Mouse (Mus musculus) MEL (cell line): Measurements from ENCODE around the gene Kctd17. TPM values are rescaled to one million over a fixed set of nuclear protein-coding genes. Genes with fewer than 3 reads are reported as not detected.

ENCODE experiments used
- DNase-seq: peaks from one replicate; pipeline ENCODE4 v3.0.0; 2011; ENCODE audit warnings: low read depth, low spot score
- H3K27ac ChIP-seq: 2 replicates; pipeline ENCODE4 v1.5.1; 2012; ENCODE audit warnings: low read depth, mild to moderate bottlenecking, control low read depth, low read length, moderate library complexity; ENCODE audit not compliant: control insufficient read depth
- H3K27me3 ChIP-seq, 2 experiments: fragments of 150-350 bp in 1 of 2; sonication (generic) in 1 of 2; 2 replicates each; pipeline ENCODE4 v1.6.1; 2012; ENCODE audit warnings: low read length in 2 of 2, mild to moderate bottlenecking in 2 of 2, improper control_type of control experiment in 1 of 2, moderate library complexity in 1 of 2; ENCODE audit not compliant: insufficient read depth in 2 of 2, control insufficient read depth in 1 of 2
- H3K36me3 ChIP-seq, 2 experiments: 2 replicates each; pipeline ENCODE4 v1.6.1; 2012 to 2014; ENCODE audit warnings: low read length in 2 of 2, improper control_type of control experiment in 1 of 2, inconsistent platforms in 1 of 2, mild to moderate bottlenecking in 1 of 2; ENCODE audit not compliant: insufficient read depth in 2 of 2, control insufficient read depth in 1 of 2
- H3K4me1 ChIP-seq, 2 experiments: fragments of 150-350 bp in 1 of 2; sonication (generic) in 1 of 2; 2 replicates each; pipeline ENCODE4 v1.6.1; 2012; ENCODE audit warnings: low read length in 2 of 2, improper control_type of control experiment in 1 of 2, mild to moderate bottlenecking in 1 of 2; ENCODE audit not compliant: insufficient read depth in 2 of 2, control insufficient read depth in 1 of 2
- H3K4me3 ChIP-seq, 2 experiments: fragments of 150-350 bp in 1 of 2; sonication (generic) in 1 of 2; 2 replicates each; pipeline ENCODE4 v1.5.1; 2012; ENCODE audit warnings: low read depth in 2 of 2, low read length in 2 of 2, mild to moderate bottlenecking in 2 of 2, moderate library complexity in 2 of 2, control low read depth in 1 of 2, improper control_type of control experiment in 1 of 2; ENCODE audit not compliant: control insufficient read depth in 1 of 2, insufficient read depth in 1 of 2
- H3K79me2 ChIP-seq: 2 replicates; pipeline ENCODE4 v1.6.1; 2012; ENCODE audit warnings: mild to moderate bottlenecking, low read length, moderate library complexity; ENCODE audit not compliant: control insufficient read depth, poor library complexity, insufficient read depth
- H3K9ac ChIP-seq: 2 replicates; pipeline ENCODE4 v1.6.1; 2012; ENCODE audit warnings: low read depth, mild to moderate bottlenecking, control low read depth, low read length, moderate library complexity; ENCODE audit not compliant: control insufficient read depth, poor library complexity, severe bottlenecking
- H3K9me3 ChIP-seq: fragments of 150-350 bp; sonication (generic); replicated peaks from 2 replicates; pipeline ENCODE4 v1.6.1; 2012; ENCODE audit warnings: mild to moderate bottlenecking, low read length, improper control_type of control experiment, moderate library complexity; ENCODE audit not compliant: insufficient read depth
- CHD2 ChIP-seq: IDR thresholded peaks from 2 replicates; pipeline ENCODE4 v1.6.1; 2011; ENCODE audit warnings: low read length, improper control_type of control experiment
- CTCF ChIP-seq, 3 experiments: IDR thresholded peaks in 2 of 3; conservative IDR thresholded peaks in 1 of 3; 2 replicates each; pipeline ENCODE4 v1.5.1; 2011 to 2012; ENCODE audit warnings: low read length in 3 of 3, low read depth in 2 of 3, mild to moderate bottlenecking in 2 of 3, improper control_type of control experiment in 1 of 3, inconsistent platforms in 1 of 3, mixed read lengths in 1 of 3, moderate library complexity in 1 of 3; ENCODE audit not compliant: control insufficient read depth in 1 of 3, insufficient read depth in 1 of 3, poor library complexity in 1 of 3, severe bottlenecking in 1 of 3
- E2F4 ChIP-seq: IDR thresholded peaks from 2 replicates; pipeline ENCODE4 v1.6.1; 2011; ENCODE audit warnings: low read depth, low read length, improper control_type of control experiment, borderline replicate concordance
- ETS1 ChIP-seq: IDR thresholded peaks from 2 replicates; pipeline ENCODE4 v1.6.1; 2012; ENCODE audit warnings: low read depth, mild to moderate bottlenecking, inconsistent platforms, low read length, improper control_type of control experiment, moderate library complexity
- GABPA ChIP-seq: IDR thresholded peaks from 2 replicates; pipeline ENCODE4 v1.6.1; 2012; ENCODE audit warnings: low read depth, mild to moderate bottlenecking, inconsistent platforms, low read length, improper control_type of control experiment, moderate library complexity
- GATA1 ChIP-seq: IDR thresholded peaks from 2 replicates; pipeline ENCODE4 v1.6.1; 2011; ENCODE audit warnings: low read depth, low read length, improper control_type of control experiment
- MAFK ChIP-seq: IDR thresholded peaks from 2 replicates; pipeline ENCODE4 v1.6.1; 2011; ENCODE audit warnings: low read depth, mild to moderate bottlenecking, low read length, improper control_type of control experiment, borderline replicate concordance
- MYB ChIP-seq: IDR thresholded peaks from 2 replicates; pipeline ENCODE4 v1.6.1; 2011; ENCODE audit warnings: mild to moderate bottlenecking, low read depth, low read length, improper control_type of control experiment
- MYC ChIP-seq: IDR thresholded peaks from 2 replicates; pipeline ENCODE4 v1.6.1; 2011; ENCODE audit warnings: low read depth, mild to moderate bottlenecking, low read length, improper control_type of control experiment, moderate library complexity
- SIN3A ChIP-seq: IDR thresholded peaks from 2 replicates; pipeline ENCODE4 v1.6.1; 2012; ENCODE audit warnings: low read length, improper control_type of control experiment, inconsistent platforms
- TAL1 ChIP-seq: IDR thresholded peaks from 2 replicates; pipeline ENCODE4 v1.6.1; 2012; ENCODE audit warnings: mild to moderate bottlenecking, inconsistent platforms, low read length, moderate library complexity, mixed read lengths
- TCF12 ChIP-seq: IDR thresholded peaks from 2 replicates; pipeline ENCODE4 v1.6.1; 2014; ENCODE audit warnings: low read depth, mild to moderate bottlenecking, inconsistent platforms, low read length, improper control_type of control experiment, moderate library complexity
- USF2 ChIP-seq, 2 experiments: IDR thresholded peaks; 2 replicates each; pipeline ENCODE4 v1.6.1; 2011 to 2012; ENCODE audit warnings: improper control_type of control experiment in 2 of 2, low read length in 2 of 2, borderline replicate concordance in 1 of 2, inconsistent platforms in 1 of 2, low read depth in 1 of 2, mild to moderate bottlenecking in 1 of 2; ENCODE audit not compliant: insufficient read depth in 1 of 2
- ZC3H11A ChIP-seq: IDR thresholded peaks from 2 replicates; pipeline ENCODE4 v1.6.1; 2012; ENCODE audit warnings: low read depth, mild to moderate bottlenecking, inconsistent platforms, low read length, improper control_type of control experiment
- ZNF384 ChIP-seq: IDR thresholded peaks from 2 replicates; pipeline ENCODE4 v1.6.1; 2012; ENCODE audit warnings: low read depth, mild to moderate bottlenecking, inconsistent platforms, low read length, improper control_type of control experiment
- polyA plus RNA-seq, 2 experiments: library from polyadenylated mRNA; stranded (reverse) in 1 of 2; unstranded in 1 of 2; fragments of >175 nt in 1 of 2; fragments of >200 nt in 1 of 2; gene quantifications; 2 replicates each; pipeline versions ENCODE4 v1.2.1 to v1.2.4; 2012; ENCODE audit warnings: low replicate concordance in 2 of 2, low read depth in 1 of 2; ENCODE audit not compliant: insufficient read length in 2 of 2, insufficient read depth in 1 of 2, missing spikeins in 1 of 2
- total RNA-seq: library from RNA; depleted of rRNA; stranded (reverse); fragments of 300-350 nt; gene quantifications from 2 replicates; pipeline ENCODE4 v1.2.3, GENCODE M21; 2012

Gene Kctd17
- total and polyA plus RNA-seq, 3 experiments, result not detected

- H3K27ac ChIP-seq, result no peak overlapping the region
- no peaks in the 10 kb centered on the region for H3K79me2 ChIP-seq
- H3K9ac ChIP-seq, result no peak overlapping the region
- peaks cover 0 to 2% of the 10 kb centered on the region in 2 experiments; a peak in 1 of 4 replicates for H3K36me3 ChIP-seq
- H3K4me3 ChIP-seq, result no peak overlapping the region
- peaks cover 0 to 1% of the 10 kb centered on the region in 2 experiments; a peak in 2 of 4 replicates for H3K27me3 ChIP-seq
- TF ChIP-seq TAL1 (no peak), USF2 (IDR thresholded peaks at IDR 0.05; ENCODE audit: borderline replicate concordance in 1 of 2, insufficient read depth in 1 of 2, low read depth in 1 of 2, low read length in 2 of 2) (no peak), CTCF (IDR thresholded peaks at IDR 0.05 in 2 of 3, conservative IDR thresholded peaks at IDR 0.05 in 1 of 3; ENCODE audit: control insufficient read depth in 1 of 3, insufficient read depth in 1 of 3, low read depth in 2 of 3, low read length in 3 of 3, poor library complexity in 1 of 3, severe bottlenecking in 1 of 3) (peak in 2 of 3 experiments; percentile 5 to 16; a peak in 2 of 6 replicates)
- no peaks in the 10 kb centered on the region for H3K9me3 ChIP-seq
- H3K4me1 ChIP-seq, result peaks cover 0 to 5% of the 10 kb centered on the region in 2 experiments; a peak in 1 of 4 replicates
- DNase-seq, result no peak
Measured at GRCm38 (mm10) chr15:78425230-78425629, 3.1 kb upstream of the Kctd17 start.

- Histone ChIP-seq H3K27me3 (no peaks in the 10 kb centered on the region), H3K27ac (no peak overlapping the region), H3K79me2 (no peaks in the 10 kb centered on the region), H3K4me3 (no peak overlapping the region), H3K4me1 (no peaks in the 10 kb centered on the region), H3K9me3 (no peaks in the 10 kb centered on the region), H3K36me3 (no peaks in the 10 kb centered on the region), H3K9ac (no peak overlapping the region)
- DNase-seq, result no peak
- TF ChIP-seq TCF12, result no peak
- no peak for TF ChIP-seq TAL1
- no peak for TF ChIP-seq MAFK
Measured at GRCm38 (mm10) chr15:78429139-78429459, 735 bp downstream of the Kctd17 start.

- Histone ChIP-seq H3K27ac (no peak overlapping the region), H3K27me3 (no peaks in the 10 kb centered on the region)
Measured at GRCm38 (mm10) chr15:78429871-78430622, 1.7 kb downstream of the Kctd17 start.

More at GRCm38 (mm10) chr15:78429871-78430622, 1.7 kb downstream of the Kctd17 start:
- Histone ChIP-seq H3K4me3 (no peak overlapping the region), H3K79me2 (no peaks in the 10 kb centered on the region), H3K36me3 (no peaks in the 10 kb centered on the region)
- DNase-seq, result no peak
- TF ChIP-seq E2F4 (no peak), SIN3A (no peak), GABPA (no peak), ZC3H11A (no peak), GATA1 (no peak), MYB (no peak), ETS1 (no peak), MYC (no peak), CHD2 (no peak), ZNF384 (no peak)
- TF ChIP-seq, all 39 proteins: peak for 0
- Histone ChIP-seq H3K4me1 (no peaks in the 10 kb centered on the region), H3K9ac (no peak overlapping the region), H3K9me3 (no peaks in the 10 kb centered on the region)
